Mouse (Mus musculus) hindbrain, embryonic 16.5 days (tissue): ENCODE measurements at regions not wholly inside any gene's neighbourhood (a gene's known extent, or its start where the extent isn't known, plus 50 kb on each side); places are given as distances from the start of the nearest gene placed in this dataset.
"Not testable (repeated sequence)": the region's sequence is repeated elsewhere in the genome, so short reads cannot be mapped to it uniquely, and the experiment has no call there.

Experiments
- ATAC-seq: fragments of 200-750 bp; cut with Nextera tagmentation; 2 replicates; pipeline ENCODE4 v1.8.0; 2017; ENCODE audit warnings: moderate TSS enrichment, moderate library complexity
- H3K27ac ChIP-seq: fragments of 300-500 bp; sonication (generic); 2 replicates; pipeline ENCODE4 v1.5.1; 2014; ENCODE audit warnings: low read depth, mild to moderate bottlenecking, control low read depth, low read length, moderate library complexity
- H3K27me3 ChIP-seq: fragments of 300-500 bp; sonication (generic); replicated peaks from 2 replicates; pipeline ENCODE4 v1.6.1; 2014; ENCODE audit warnings: low read length; ENCODE audit not compliant: control insufficient read depth, insufficient read depth
- H3K36me3 ChIP-seq: fragments of 300-500 bp; sonication (generic); 2 replicates; pipeline ENCODE4 v1.6.1; 2014; ENCODE audit warnings: mild to moderate bottlenecking, low read length, moderate library complexity, mixed read lengths; ENCODE audit not compliant: control insufficient read depth, insufficient read depth
- H3K4me1 ChIP-seq: fragments of 300-500 bp; sonication (generic); 2 replicates; pipeline ENCODE4 v1.6.1; 2014; ENCODE audit warnings: low read depth, low read length; ENCODE audit not compliant: control insufficient read depth, insufficient read depth
- H3K4me2 ChIP-seq: fragments of 300-500 bp; sonication (generic); 2 replicates; pipeline ENCODE4 v1.6.1; 2014; ENCODE audit warnings: mild to moderate bottlenecking, low read length, control low read depth, moderate library complexity
- H3K4me3 ChIP-seq: fragments of 300-500 bp; sonication (generic); 2 replicates; pipeline ENCODE4 v1.5.1; 2014; ENCODE audit warnings: mild to moderate bottlenecking, low read length, control low read depth, moderate library complexity
- H3K9ac ChIP-seq: fragments of 300-500 bp; sonication (generic); 2 replicates; pipeline ENCODE4 v1.6.1; 2014; ENCODE audit warnings: low read depth, mild to moderate bottlenecking, control low read depth, low read length, moderate library complexity
- H3K9me3 ChIP-seq: fragments of 300-500 bp; sonication (generic); 2 replicates; pipeline ENCODE4 v1.6.1; 2014; ENCODE audit warnings: mild to moderate bottlenecking, low read length, moderate library complexity; ENCODE audit not compliant: control insufficient read depth
- WGBS: fragments of 180-500 bp; shearing (Covaris S2); extraction: QIAGEN DNeasy Blood & Tissue Kit; methylation state at CpG from one replicate; pipeline ENCODE4 v1.1.7; 2014; 5-methylcytosine and 5-hydroxymethylcytosine counted together

DNA sequence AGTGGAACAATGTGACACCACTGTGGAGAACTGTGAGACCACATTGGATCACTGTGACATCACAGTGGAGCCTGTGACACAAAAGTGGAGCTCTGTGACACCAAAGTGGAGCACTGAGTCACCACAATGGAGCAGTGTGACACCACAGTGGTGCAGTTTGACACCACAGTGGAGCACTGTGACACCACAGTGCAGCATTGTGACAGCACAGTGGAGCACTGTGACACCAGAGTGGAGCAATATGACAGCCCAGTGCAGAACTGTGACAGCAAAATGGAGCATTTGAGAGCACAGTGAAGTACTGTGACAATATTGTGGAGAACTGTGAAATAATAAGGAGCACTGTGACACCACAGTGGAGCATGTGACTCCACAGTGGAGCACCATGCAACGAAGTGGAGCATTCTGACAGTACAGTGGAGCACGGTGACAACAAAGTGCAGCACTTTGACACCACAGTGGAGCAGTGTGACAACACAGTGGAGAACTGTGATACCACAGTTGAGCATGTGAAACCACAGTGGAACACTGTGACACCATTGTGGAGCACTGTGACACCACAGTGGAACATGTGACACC is 105.0 kb upstream of the Vmn1r2 start:
- Histone ChIP-seq H3K9me3 (peaks cover 71% of the 10 kb centered on the region), H3K4me1 (no peaks in the 10 kb centered on the region), H3K4me3 (no peak overlapping the region), H3K9ac (no peak overlapping the region), H3K36me3 (no peaks in the 10 kb centered on the region), H3K27me3 (no peaks in the 10 kb centered on the region), H3K4me2 (no peak overlapping the region), H3K27ac (no peak overlapping the region)
- no peak for ATAC-seq
- WGBS = 68% methylated on average over 2 of the region's 2 CpGs

DNA sequence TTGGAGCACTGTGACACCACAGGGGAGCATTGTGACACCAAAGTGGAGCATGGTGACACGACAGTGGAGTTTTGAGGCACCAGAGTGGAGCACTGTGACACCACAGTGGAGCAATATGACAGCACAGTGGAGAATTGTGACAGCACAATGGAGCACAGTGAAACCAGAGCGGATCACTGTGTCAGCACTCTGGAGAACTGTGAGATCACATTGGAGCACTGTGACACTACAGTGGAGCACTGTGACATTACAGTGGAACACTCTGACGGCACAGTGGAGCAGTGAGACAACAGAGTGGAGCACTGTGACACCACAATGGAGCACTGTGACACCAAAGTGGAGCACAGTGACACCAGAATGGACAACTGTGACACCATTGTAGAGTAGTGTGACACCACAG is 103.2 kb upstream of the Vmn1r2 start:
- Histone ChIP-seq H3K27ac (no peak overlapping the region), H3K9me3 (peaks cover 82% of the 10 kb centered on the region)
- ATAC-seq = no peak

DNA sequence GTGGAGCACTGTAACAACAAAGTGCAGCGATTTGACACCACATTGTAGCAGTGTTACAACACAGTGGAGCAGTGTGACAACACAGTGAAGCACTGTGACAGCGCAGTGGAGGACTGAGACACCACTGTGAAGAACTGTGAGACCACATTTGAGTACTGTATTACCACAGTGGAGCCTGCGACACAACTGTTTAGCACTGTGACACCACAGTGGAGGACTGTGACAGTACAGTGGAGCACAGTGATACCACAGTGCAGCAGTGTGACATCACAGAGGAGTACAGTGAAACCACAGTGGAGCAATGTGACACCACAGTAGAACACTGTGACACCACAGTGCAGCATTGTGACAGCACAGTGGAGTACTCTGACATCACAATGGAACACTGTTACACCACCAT is 102.5 kb upstream of the Vmn1r2 start:
- H3K27me3 ChIP-seq = no peaks in the 10 kb centered on the region
- H3K9me3 ChIP-seq = peaks cover 82% of the 10 kb centered on the region
- no peak for ATAC-seq
- no peak overlapping the region for H3K9ac ChIP-seq
- H3K4me2 ChIP-seq = no peak overlapping the region
- 33% methylated on average over 3 of the region's 3 CpGs for WGBS
- H3K36me3 ChIP-seq = peaks cover 2% of the 10 kb centered on the region; the same call in 1 of the 2 replicates
- no peak overlapping the region for H3K27ac ChIP-seq
- no peaks in the 10 kb centered on the region for H3K4me1 ChIP-seq
- no peak overlapping the region for H3K4me3 ChIP-seq

More for the DNA sequence above, 103.2 kb upstream of the Vmn1r2 start:
- Histone ChIP-seq H3K9ac (no peak overlapping the region), H3K4me2 (no peak overlapping the region), H3K4me3 (no peak overlapping the region), H3K4me1 (no peaks in the 10 kb centered on the region), H3K27me3 (no peaks in the 10 kb centered on the region), H3K36me3 (peaks cover 2% of the 10 kb centered on the region; the same call in 1 of the 2 replicates)
- 54% methylated on average over 3 of the region's 3 CpGs for whole genome bisulfite sequencing

DNA sequence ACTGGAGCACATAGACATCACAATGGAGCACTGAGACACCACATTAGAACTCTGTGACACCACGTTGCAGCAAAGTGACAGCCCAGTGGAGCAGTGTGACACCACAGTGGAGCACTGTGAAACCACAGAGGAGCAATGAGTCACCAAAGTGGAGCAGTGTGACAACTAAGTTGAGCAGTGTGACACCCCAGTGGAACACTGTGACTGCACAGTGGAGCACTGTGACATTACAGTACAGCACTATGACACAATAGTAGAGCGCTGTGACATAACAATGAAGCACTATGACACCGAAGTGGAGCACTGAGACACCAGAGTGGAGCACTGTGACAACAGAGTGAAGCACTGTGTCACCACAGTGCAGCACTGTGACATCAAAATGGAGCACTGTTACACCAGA is 101.8 kb upstream of the Vmn1r2 start:
- H3K9ac ChIP-seq, H3K27ac ChIP-seq, H3K27me3 ChIP-seq, H3K36me3 ChIP-seq, ATAC-seq, H3K4me3 ChIP-seq, H3K4me1 ChIP-seq, H3K4me2 ChIP-seq: not testable (repeated sequence)
- peaks cover 81% of the 10 kb centered on the region for H3K9me3 ChIP-seq
- WGBS = 74% methylated on average over 3 of the region's 3 CpGs

DNA sequence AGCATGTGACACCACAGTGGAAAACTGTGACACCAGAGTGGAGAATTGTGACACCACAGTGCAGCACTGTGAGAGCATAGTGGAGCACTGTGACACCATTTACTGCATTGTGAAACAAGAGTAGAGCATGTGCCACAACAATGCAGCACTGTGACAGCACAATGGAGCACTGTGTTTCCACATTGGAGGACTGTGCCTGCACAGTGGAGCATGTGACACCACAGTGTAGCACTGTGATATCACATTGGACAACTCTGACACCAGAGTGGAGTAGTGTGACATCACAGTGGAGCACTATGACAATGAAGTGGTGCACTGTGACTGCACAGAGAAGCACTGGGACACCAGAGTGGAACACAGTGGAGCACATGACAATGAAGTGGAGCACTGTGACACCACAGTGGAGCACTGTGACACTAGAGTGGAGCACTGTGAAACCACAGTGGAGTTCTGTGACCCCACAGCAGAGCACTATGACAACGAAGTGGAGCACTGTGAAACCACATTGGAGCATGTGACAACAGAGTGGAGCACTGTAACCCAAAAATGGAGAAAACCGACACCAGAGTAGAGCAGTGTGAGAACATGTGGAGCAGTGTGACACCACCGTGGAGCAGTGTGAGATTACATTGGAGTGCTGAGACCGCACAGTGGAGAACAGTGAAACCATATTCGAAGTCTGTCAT is 100.9 kb upstream of the Vmn1r2 start:
- H3K36me3 ChIP-seq = peaks cover 2% of the 10 kb centered on the region; the same call in 1 of the 2 replicates
- no peak overlapping the region for H3K27ac ChIP-seq
- no peak overlapping the region for H3K4me3 ChIP-seq
- no peak for ATAC-seq
- WGBS = 80% methylated on average over 5 of the region's 5 CpGs
- H3K9me3 ChIP-seq = peaks cover 81% of the 10 kb centered on the region
- no peaks in the 10 kb centered on the region for H3K27me3 ChIP-seq
- no peak overlapping the region for H3K9ac ChIP-seq
- H3K4me1 ChIP-seq = no peaks in the 10 kb centered on the region
- H3K4me2 ChIP-seq = no peak overlapping the region

DNA sequence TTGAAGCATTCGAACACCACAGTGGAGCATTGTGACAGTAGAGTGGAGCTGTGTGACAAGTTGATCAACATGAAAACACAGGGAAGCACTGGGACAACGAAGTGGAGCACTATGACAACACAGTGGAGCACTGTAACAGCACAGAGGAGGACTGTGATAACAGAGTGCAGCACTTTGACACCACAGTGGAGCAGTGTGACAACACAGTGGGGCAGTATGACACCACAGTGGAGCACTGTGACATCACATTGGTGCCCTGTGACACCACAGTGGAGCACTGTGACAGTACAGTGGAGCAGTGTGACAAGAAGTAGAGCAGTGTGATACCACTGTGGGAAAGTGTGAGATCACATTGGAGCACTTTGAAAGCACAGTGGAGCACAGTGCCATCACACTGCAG is 99.9 kb upstream of the Vmn1r2 start:
- H3K9me3 ChIP-seq = peaks cover 77% of the 10 kb centered on the region
- no peaks in the 10 kb centered on the region for H3K4me1 ChIP-seq
- no peaks in the 10 kb centered on the region for H3K27me3 ChIP-seq
- no peak overlapping the region for H3K27ac ChIP-seq
- H3K4me3 ChIP-seq = no peak overlapping the region
- 54% methylated on average over 2 of the region's 2 CpGs for WGBS
- H3K9ac ChIP-seq = no peak overlapping the region
- H3K4me2 ChIP-seq = no peak overlapping the region
- H3K36me3 ChIP-seq = peaks cover 2% of the 10 kb centered on the region; the same call in 1 of the 2 replicates
- ATAC-seq = peak; percentile 9; the same call in 1 of the 2 replicates

DNA sequence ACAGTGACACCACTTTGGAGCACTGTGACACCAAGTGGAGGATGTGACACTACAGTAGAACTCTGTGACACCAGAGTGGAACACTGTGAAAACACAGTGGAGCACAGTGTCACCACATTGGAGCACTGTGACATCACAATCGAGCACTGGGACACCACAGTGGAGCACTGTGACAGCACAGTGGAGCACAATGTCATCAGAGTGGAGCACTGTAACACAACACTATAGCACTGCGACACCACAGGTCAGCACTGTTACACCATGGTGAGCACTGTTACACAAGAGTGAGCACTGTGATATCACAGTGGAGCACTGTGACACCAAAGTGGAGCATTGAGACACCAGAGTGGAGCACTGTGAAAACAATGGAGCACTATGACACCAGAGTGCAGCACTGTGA is 99.5 kb upstream of the Vmn1r2 start:
- Histone ChIP-seq H3K9ac (no peak overlapping the region), H3K4me1 (no peaks in the 10 kb centered on the region), H3K4me3 (no peak overlapping the region), H3K27me3 (no peaks in the 10 kb centered on the region), H3K27ac (no peak overlapping the region), H3K4me2 (no peak overlapping the region), H3K9me3 (peaks cover 77% of the 10 kb centered on the region), H3K36me3 (peaks cover 2% of the 10 kb centered on the region; the same call in 1 of the 2 replicates)
- peak; percentile 70 for ATAC-seq
- 32% methylated on average over 2 of the region's 2 CpGs for whole genome bisulfite sequencing

DNA sequence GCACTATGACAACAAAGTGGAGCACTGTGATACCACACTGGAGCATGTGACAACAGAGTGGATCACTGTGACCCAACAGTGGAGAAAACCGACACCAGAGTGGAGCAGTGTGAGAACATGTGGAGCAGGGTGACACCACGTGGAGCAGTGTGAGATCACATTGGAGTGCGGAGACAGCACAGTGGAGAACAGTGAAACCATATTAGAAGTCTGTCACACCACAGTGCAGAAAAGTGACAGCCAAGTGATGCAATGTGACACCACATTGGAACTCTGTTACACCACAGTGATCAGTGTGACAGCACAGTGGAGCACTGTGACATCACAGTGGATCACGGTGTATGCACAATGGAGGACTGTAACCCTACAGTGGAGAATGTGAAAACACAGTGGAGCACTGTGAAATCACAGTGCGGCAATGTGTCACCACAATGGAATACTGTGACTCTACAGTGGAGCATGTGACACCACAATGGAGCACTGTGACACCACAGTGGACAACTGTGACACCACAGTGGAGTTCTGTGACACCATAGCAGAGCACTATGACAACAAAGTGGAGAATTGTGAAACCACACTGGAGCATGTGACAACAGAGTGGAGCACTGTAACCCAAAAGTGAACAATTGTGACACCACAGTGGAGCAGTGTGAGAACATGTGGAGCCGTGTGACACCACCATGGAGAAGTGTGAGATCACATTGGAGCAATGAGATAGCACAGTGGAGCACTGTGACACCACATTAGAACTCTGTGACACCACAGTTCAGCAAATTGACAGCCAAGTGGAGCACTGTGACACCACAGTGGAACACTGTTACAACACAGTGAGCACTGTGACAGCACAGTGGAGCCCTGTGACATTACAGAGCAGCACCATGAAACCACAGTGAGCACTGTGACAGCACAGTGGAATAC is 98.6 kb upstream of the Vmn1r2 start:
- Histone ChIP-seq H3K27ac (no peak overlapping the region), H3K4me3 (no peak overlapping the region), H3K36me3 (peaks cover 2% of the 10 kb centered on the region; the same call in 1 of the 2 replicates), H3K4me2 (no peak overlapping the region), H3K9ac (no peak overlapping the region), H3K27me3 (no peaks in the 10 kb centered on the region), H3K4me1 (no peaks in the 10 kb centered on the region), H3K9me3 (peaks cover 70% of the 10 kb centered on the region)
- 88% methylated on average over 6 of the region's 6 CpGs for WGBS
- no peak for ATAC-seq

DNA sequence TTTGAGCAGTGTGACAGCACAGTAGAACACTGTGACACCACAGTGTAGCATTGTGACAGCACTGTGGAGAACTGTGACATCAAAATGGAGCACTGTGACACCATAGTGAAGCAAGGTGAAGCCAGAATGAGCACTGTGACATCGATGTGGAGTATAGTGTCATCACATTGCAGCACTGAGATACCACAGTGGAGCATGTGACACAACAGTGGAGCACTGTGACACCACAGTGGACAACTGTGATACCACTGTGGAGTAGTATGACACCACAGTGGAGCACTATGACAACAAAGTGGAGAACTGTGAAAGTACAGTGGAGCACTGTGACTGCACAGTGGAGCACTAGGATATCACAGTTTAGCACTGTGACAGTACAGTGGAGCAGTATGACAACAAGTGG is 97.8 kb upstream of the Vmn1r2 start:
- ATAC-seq = peak; percentile 32; the same call in 1 of the 2 replicates
- Histone ChIP-seq H3K27me3 (no peaks in the 10 kb centered on the region), H3K9ac (no peak overlapping the region), H3K36me3 (peaks cover 2% of the 10 kb centered on the region; the same call in 1 of the 2 replicates), H3K4me3 (no peak overlapping the region), H3K4me2 (no peak overlapping the region), H3K4me1 (no peaks in the 10 kb centered on the region), H3K27ac (no peak overlapping the region), H3K9me3 (peaks cover 63% of the 10 kb centered on the region)
- WGBS = 73% methylated on average over 1 of the region's 1 CpGs
